Mouse (Mus musculus) adipocyte (in vitro differentiated cells): ENCODE results near the gene Camk2d.

Source experiments
- DNase-seq: peaks from one replicate; pipeline ENCODE4 v3.0.0-alpha.2; 2016; ENCODE audit warnings: low spot score

Gene Camk2d

GRCm38 (mm10) chr3:126822374-126822773, 226.3 kb downstream of the Camk2d start:
- no peak for DNase-seq

DNA sequence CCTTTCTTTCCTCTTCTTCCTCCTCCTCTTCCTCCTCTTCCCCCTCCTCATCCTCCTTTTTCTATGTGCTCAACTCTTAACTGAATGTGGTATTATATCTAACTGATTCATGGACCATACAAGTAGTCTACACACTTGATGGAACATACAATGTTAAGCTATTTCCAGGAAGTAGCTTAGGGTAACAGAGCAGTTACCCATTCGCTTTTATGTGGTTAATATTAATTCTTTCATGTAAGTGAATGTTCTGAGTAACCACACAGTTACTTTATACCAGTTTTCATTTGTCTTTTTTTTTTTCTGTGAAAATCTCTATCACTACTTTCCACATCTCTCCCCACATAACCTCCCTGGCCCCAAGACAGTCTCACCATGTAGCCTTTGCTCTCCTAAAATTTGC, 228.8 kb downstream of the Camk2d start:
- no peak for DNase-seq

GRCm38 (mm10) chr3:126826172-126826571, 230.1 kb downstream of the Camk2d start:
- no peak for DNase-seq

GRCm38 (mm10) chr3:126827900-126828299, 231.8 kb downstream of the Camk2d start:
- DNase-seq = no peak

DNA sequence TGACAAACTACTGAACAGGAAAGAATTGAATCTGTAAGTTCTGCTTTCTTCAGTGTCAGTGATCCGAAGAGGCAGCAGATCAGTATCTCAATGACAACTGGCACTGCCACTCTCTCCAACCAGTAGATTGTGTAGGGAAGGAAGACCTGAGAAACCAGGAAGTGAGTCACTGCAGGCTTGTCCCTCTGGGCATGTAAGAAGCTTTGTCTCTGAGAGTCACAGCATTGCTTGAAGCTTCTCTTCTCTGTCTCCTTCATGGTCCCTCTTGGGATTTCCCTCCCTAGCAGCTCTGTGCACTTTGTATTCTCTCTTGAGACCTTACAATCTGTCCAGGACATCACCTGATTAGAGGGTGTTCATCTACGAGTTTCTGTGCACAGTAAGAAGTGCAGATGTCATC, 233.7 kb downstream of the Camk2d start:
- DNase-seq = no peak

DNA sequence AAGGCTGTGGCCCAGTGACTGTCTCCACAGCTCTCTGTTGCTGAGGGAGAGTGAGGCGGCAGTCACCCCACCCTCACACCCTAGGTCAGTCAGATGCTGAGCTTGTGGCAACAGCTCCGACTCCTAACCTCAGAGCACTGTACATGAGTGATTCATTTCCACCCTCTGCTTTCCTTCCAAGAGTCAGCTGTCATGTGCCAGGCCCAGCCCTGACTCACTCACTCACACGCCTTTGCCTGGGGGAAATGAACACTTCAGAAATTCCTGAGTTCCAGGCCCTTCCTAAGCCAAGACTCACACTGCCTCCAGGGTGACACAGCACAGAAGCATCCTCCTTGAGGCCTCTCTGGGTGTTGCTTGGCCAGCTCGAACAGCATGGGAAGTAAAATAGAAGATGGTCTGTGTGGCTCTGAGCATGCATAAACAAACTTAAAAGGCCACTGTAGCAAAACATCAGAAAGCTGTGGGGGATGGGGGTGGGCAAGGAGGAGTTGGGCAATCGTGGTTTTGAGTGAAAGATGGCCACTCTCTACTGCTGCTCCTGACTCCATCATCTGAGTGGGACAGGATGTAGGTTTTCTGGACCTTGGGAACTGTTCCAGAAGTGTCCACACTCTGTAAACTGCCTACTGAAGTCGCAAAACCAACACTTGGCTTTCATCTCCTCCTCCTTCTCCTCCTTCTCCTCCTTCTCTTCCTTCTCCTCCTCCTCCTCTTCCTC, 235.5 kb downstream of the Camk2d start:
- peak; percentile 87 for DNase-seq

GRCm38 (mm10) chr3:126834641-126835167, 238.6 kb downstream of the Camk2d start:
- DNase-seq = no peak

DNA sequence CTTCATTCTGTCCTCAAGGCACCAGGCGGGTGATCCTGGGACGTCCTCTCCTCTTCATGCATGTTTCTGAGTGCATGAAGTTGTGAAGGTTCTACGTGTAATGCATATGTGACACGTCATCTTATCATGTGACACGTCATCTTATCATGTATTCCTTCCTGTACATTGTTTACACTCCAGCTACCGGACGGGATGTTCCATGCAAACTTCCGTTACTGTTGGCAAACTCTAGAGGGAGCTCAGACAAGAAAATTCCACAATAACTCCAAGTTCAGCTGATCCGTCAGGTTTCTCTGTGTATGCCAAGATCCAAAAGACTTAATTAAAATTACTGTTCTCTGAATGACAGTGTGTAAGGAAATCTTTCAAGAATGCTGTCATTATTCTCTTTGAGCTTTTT, 246.7 kb downstream of the Camk2d start:
- DNase-seq = no peak

DNA sequence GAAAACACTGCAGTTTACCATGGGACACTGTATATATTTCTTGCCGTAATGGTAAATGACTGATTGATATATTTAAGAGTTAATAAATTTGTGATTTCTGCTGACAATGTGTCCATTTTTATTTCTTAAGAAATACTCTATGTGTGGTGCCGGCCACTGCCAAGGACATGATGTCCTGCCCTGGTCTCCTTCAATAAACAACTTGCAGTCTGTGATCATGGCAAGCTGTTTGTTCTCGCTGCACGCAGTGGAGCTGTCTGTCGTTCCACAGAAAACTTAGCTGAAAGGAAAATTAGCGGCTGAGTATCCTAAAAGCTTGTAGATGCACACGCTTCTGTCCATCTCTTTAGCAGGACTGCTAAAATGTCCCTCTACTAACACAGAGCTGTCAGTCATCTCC, 248.7 kb downstream of the Camk2d start:
- DNase-seq = no peak

DNA sequence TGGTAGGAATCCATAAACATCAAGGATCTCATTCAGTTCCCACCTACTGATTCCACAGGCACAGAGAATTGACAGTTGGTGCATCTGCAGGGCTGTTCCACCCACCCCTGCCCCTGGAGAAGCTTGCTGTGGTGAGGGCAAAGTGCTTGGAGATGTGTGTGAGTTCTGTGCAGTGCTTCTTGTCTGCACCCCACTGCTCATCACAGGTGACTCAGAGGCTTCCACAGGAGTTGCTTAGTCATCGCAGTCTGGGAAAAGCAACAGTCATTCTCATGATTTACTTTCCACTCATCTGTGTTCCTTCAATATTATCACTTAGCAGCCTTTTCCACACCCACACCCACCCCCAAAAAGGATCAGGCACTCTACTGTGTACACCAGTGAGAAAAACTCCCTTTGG, 252.0 kb downstream of the Camk2d start:
- no peak for DNase-seq

GRCm38 (mm10) chr3:126860442-126860841, 264.3 kb downstream of the Camk2d start:
- no peak for DNase-seq

DNA sequence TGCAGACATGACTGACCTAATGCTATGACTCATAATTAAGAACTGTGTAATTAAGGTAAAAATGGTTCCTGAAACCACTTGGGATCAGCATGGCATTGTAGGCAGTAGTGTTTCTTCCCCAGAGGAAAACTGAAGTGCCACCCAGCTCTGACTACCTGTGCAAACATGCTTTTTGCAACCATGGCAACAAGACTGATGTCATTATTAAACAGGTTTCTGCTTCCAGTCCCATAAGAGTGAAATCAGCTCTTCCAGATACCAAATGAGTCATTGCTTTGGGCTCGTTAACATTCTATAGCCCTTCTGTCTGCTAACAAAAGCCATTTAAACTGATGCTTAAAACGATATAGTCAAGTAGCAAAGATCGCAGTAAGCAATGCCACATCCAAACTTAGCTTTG, 273.5 kb downstream of the Camk2d start:
- DNase-seq = no peak

GRCm38 (mm10) chr3:126870688-126871087, 274.6 kb downstream of the Camk2d start:
- no peak for DNase-seq

GRCm38 (mm10) chr3:126878233-126878632, 282.1 kb downstream of the Camk2d start:
- DNase-seq = no peak

- no peak for DNase-seq
These were observed 290.0 kb downstream of the Camk2d start for GRCm38 (mm10) chr3:126886090-126886489.

GRCm38 (mm10) chr3:126886644-126887043, 290.5 kb downstream of the Camk2d start:
- DNase-seq = no peak
